In the genomic region with DNA sequence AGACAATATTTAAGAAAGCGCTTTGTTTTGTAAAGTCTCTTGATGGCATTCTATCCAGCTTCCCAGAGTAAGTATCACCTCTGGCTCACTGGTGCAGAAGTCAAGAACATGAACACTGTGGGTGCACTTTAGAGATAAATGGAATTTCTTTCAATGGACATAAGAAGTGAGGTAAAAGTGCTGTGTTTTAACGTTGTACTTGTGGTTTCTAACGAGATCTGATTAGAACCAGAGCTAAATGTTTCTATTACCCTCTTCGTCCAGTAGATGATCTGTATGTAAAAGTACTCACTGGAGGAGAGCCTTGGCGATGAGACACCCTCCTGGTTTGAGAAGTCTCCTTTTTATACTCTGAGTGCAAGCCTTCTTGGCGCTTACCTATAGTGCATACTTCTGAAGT, we compare ENCODE assay signal across 27 mouse cellular contexts. TPM values are rescaled to one million over a fixed set of nuclear protein-coding genes. Genes with fewer than 3 reads are reported as not detected.
A peak's percentile ranks its signal among the peaks of the same experiment; 100 is the strongest.
DNase-seq lines count a peak whose midpoint lies in the region; ATAC-seq lines count a peak whose summit lies in the region.
"Had no signal": no experiment of that assay in that cellular context is flagged by ENCODE, and none has a peak within 500 bp of the region (broad histone marks: within the 10 kb centered on the region; RNA-seq: fewer than 3 reads in every experiment).

No protein-coding gene starts in this region.

- DNase-seq in liver, embryonic 11.5 days (ENCODE audit: low spot score), result no peak
- no peak for DNase-seq in liver
- DNase-seq in MEL-GATA-1-ER (ENCODE audit: extremely low read depth, low read depth), result peak; percentile 36
- DNase-seq in liver, embryonic 13.5 days, result no peak
- no peak for DNase-seq in adrenal gland, postnatal 36 days
- no peak for DNase-seq in ovary, adult 18-20 months (ENCODE audit: low spot score)
- no peak for DNase-seq in spleen, postnatal 4 days (ENCODE audit: low spot score in 2 of 2)
- DNase-seq: adrenal gland, postnatal 10 days; B cell, adult 2 months; cerebellum, adult 11 months; cerebellum, adult 2 months; cerebellum, adult 9-11 months; embryo, embryonic 11 days; gastrocnemius, postnatal 25 days; heart, adult 2 months; heart, postnatal 14 days had no signal

- no peak overlapping the region for H3K4me3 ChIP-seq in liver, embryonic 11.5 days (ENCODE audit: low read depth, low read length)
- no peak overlapping the region for H3K4me3 ChIP-seq in liver, embryonic 13.5 days (replicated peaks)
- H3K4me3 ChIP-seq: embryonic facial prominence, embryonic 10.5 days; embryonic facial prominence, embryonic 13.5 days; erythroblast, embryonic 14.5 days; forebrain, embryonic 12.5 days; forebrain, embryonic 15.5 days; heart, adult 2 months; heart, embryonic 10.5 days; heart, embryonic 13.5 days; hindbrain, embryonic 12.5 days; hindbrain, embryonic 15.5 days had no signal

- ATAC-seq in liver, embryonic 11.5 days (replicated peaks; ENCODE audit: low FRiP score), result peak; percentile 35
- 0 out of 2 replicates have a peak, but pooled peaks have one; percentile 16 for ATAC-seq in liver, embryonic 13.5 days (ENCODE audit: low read depth)
- ATAC-seq in megakaryocyte-erythroid progenitor cell, adult 5-6 weeks (replicated peaks; ENCODE audit: low FRiP score, low TSS enrichment, poor library complexity, severe bottlenecking), result peak; percentile 74
- ATAC-seq: forebrain, embryonic 15.5 days; Patski had no signal

- WGBS in liver, embryonic 11.5 days, result 59% methylated on average over 6 of the region's 6 CpGs
- WGBS in liver, embryonic 13.5 days (ENCODE audit: insufficient replicate concordance), result 34% methylated on average over 6 of the region's 6 CpGs

- H3K4me2 ChIP-seq in liver, embryonic 11.5 days, result no peak overlapping the region
- H3K4me2 ChIP-seq in liver, embryonic 13.5 days, result 0 out of 2 replicates have a peak overlapping the region, but pooled peaks have one; percentile 6
- H3K4me2 ChIP-seq: embryonic facial prominence, embryonic 13.5 days; forebrain, embryonic 12.5 days; forebrain, embryonic 15.5 days; heart, embryonic 13.5 days; hindbrain, embryonic 12.5 days; hindbrain, embryonic 15.5 days had no signal

- no peaks in the 10 kb centered on the region for H3K36me3 ChIP-seq in liver, embryonic 11.5 days (ENCODE audit: control insufficient read depth, insufficient read depth, low read length)
- H3K36me3 ChIP-seq in liver, embryonic 13.5 days, result no peaks in the 10 kb centered on the region
- H3K36me3 ChIP-seq: embryonic facial prominence, embryonic 10.5 days; embryonic facial prominence, embryonic 13.5 days; forebrain, embryonic 12.5 days; forebrain, embryonic 15.5 days; heart, embryonic 10.5 days; heart, embryonic 13.5 days; hindbrain, embryonic 12.5 days; hindbrain, embryonic 15.5 days had no signal

- H3K27me3 ChIP-seq in liver, embryonic 11.5 days (replicated peaks; ENCODE audit: control insufficient read depth, insufficient read depth, low read length), result no peaks in the 10 kb centered on the region
- H3K27me3 ChIP-seq in liver, embryonic 13.5 days, result no peaks in the 10 kb centered on the region
- H3K27me3 ChIP-seq: embryonic facial prominence, embryonic 13.5 days; forebrain, embryonic 12.5 days; forebrain, embryonic 15.5 days; heart, embryonic 13.5 days; hindbrain, embryonic 12.5 days; hindbrain, embryonic 15.5 days; Patski had no signal

- H3K4me1 ChIP-seq in liver, embryonic 11.5 days (replicated peaks; ENCODE audit: control insufficient read depth, insufficient read depth, low read length), result peaks cover 16% of the 10 kb centered on the region
- peaks cover 58% of the 10 kb centered on the region for H3K4me1 ChIP-seq in liver, embryonic 13.5 days (replicated peaks)
- H3K4me1 ChIP-seq: forebrain, embryonic 12.5 days; forebrain, embryonic 15.5 days; hindbrain, embryonic 12.5 days; hindbrain, embryonic 15.5 days had no signal

- H3K27ac ChIP-seq in liver, embryonic 11.5 days (ENCODE audit: low read depth, low read length), result no peak overlapping the region
- H3K27ac ChIP-seq in liver, embryonic 13.5 days, result peak overlapping the region; percentile 53; the same call in 1 of the 2 replicates
- H3K27ac ChIP-seq: embryonic facial prominence, embryonic 10.5 days; embryonic facial prominence, embryonic 13.5 days; forebrain, embryonic 12.5 days; forebrain, embryonic 15.5 days; heart, adult 2 months; heart, embryonic 10.5 days; heart, embryonic 13.5 days; hindbrain, embryonic 12.5 days; hindbrain, embryonic 15.5 days had no signal

- no peak overlapping the region for H3K9ac ChIP-seq in liver, embryonic 11.5 days (ENCODE audit: low read depth, low read length)
- H3K9ac ChIP-seq in liver, embryonic 13.5 days, result no peak overlapping the region
- H3K9ac ChIP-seq: embryonic facial prominence, embryonic 13.5 days; forebrain, embryonic 12.5 days; forebrain, embryonic 15.5 days; heart, embryonic 13.5 days; hindbrain, embryonic 12.5 days; hindbrain, embryonic 15.5 days had no signal

- H3K9me3 ChIP-seq in liver, embryonic 11.5 days (ENCODE audit: control insufficient read depth, low read length), result no peaks in the 10 kb centered on the region
- H3K9me3 ChIP-seq in liver, embryonic 13.5 days (replicated peaks), result no peaks in the 10 kb centered on the region
- H3K9me3 ChIP-seq: embryonic facial prominence, embryonic 10.5 days; embryonic facial prominence, embryonic 13.5 days; forebrain, embryonic 12.5 days; forebrain, embryonic 15.5 days; heart, embryonic 10.5 days; heart, embryonic 13.5 days; hindbrain, embryonic 12.5 days; hindbrain, embryonic 15.5 days had no signal

RNA-seq across cellular contexts. Expression of gene Gadd45a, which starts 48.2 kb away (rescaled TPM):
- polyA plus RNA-seq in liver, embryonic 11.5 days (2014; fragmentation: Nextera tagmentation; extraction: Ambion mirVana), result 27.9 and 31.1 TPM in 2 replicates
- 91.1 and 99.5 TPM in 2 replicates for polyA plus RNA-seq in liver, embryonic 13.5 days (2015; fragmentation: Nextera tagmentation; extraction: Ambion mirVana)
- total RNA-seq in megakaryocyte-erythroid progenitor cell, adult 5-6 weeks (2014; fragmentation: Nextera tagmentation), result 40.4 and 43.7 TPM in 2 replicates
- total RNA-seq in megakaryocyte-erythroid progenitor cell, adult 5-6 weeks (2017), result 94.9 and 97.9 TPM in 2 replicates
- 10 to 100 TPM; 26.2 to 54.8 TPM for total RNA-seq in adrenal gland, postnatal 36 days (2021)

Comparison
In these comparisons a context has a peak if more than half of its experiments do, and no peak if none do; other contexts are left out.
1. ATAC-seq: peak in every context shown above with its lines; median percentile 74 in megakaryocyte-erythroid progenitor cell, adult 5-6 weeks; 35 in liver, embryonic 11.5 days; 16 in liver, embryonic 13.5 days.